Mouse (Mus musculus): ENCODE results near the gene Phb2.

DNA sequence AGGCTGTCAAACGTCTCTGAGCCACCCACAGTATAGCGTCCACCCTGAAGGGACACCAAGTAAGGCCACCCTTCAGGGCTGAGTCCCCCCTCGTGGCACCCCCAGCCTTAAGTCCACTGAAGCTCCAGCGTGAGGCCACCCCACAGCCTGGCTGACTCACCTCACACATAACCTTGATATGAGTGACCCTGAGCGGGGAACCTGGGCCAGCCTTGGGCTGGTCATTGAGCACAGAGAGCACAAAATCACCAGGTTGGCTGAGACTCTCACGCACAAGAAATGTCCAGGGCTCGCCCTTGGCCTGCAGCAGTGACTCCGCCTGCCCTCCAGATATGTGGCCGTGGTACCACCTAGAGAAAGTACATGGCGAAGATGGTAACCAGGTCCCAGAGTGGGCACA is 16.5 kb downstream of the Phb2 start:
- TF ChIP-seq POLR2A (IDR thresholded peaks at IDR 0.05; ENCODE audit: borderline replicate concordance, extremely low read depth, insufficient read depth, insufficient read length, poor library complexity, severe bottlenecking) = no peak
- TF ChIP-seq CTCF (IDR thresholded peaks at IDR 0.05; ENCODE audit: borderline replicate concordance, extremely low read depth, insufficient read depth, insufficient read length) = no peak
